Mouse (Mus musculus) lung, postnatal 14 days (tissue): Measurements from ENCODE around the gene 4930544D05Rik.

ENCODE experiments used
- DNase-seq: peaks from one replicate; pipeline ENCODE4 v3.0.0; 2021

4930544D05Rik gene

DNA sequence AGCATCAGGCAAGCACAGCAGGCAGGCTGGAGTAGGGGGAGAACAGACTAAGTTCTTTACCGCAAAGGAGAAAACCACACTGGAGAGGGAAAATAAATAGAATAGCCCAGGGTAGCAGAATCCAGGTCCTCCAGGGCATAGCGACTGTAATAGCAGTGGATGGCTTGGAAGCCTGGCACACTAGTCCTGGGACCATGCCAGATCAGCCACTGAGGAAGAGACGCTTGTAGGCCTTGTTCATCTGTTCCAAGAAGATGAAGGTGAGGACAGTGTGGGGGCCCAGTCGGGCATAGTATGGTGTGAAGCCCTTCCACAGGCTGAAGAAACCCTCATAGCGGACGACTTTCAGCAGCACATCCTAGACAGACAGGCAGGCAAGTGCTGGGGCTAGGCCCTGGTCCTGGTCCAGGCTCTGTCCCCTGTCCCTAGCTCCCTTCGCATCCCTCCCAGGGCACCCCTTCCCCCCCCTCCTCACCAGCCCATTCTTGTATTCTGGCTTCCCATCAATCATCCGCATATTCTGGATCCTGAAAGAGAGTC, 29.0 kb downstream of the 4930544D05Rik start:
- DNase-seq: no peak

DNA sequence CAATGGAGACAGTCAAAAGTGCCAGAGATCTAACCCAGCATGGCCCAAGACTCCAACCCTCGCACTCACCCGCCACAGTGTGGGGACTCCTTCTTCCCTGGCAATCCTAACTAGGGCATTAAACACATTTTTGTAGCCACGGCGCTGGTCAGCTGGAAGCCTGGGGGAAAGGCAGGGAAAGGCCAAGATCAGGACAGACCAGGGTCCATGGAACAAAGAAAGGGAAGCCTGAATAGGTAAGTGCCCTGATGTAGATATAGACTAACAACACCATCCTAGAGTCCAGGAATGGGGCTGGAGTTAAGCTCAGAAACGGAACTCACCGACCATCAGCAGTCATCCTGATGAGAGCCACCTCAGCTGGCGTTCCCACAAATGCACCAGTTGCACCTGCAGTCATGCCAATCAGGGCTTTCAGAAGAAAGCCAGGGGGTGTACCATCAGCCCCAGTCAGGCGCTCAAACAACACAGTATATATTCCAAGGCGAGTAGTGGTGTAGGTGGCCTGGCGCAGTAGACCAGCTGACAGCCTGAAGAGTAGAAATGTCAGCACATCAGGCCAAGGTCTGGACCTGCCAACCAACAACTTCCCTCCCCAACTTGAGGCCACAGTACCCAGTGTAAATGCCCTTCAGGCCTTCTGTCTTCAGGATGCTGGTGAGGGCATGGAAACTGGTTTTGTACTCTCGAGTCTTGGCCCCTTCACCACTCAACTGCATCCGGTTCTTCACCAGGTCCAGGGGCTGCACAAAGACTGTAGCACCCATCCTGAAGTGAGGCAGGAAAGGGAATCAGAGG, 30.0 kb downstream of the 4930544D05Rik start:
- no peak for DNase-seq

- no peak for DNase-seq
Observed at GRCm38 (mm10) chr11:70646259-70646555, 30.6 kb downstream of the 4930544D05Rik start.

DNA sequence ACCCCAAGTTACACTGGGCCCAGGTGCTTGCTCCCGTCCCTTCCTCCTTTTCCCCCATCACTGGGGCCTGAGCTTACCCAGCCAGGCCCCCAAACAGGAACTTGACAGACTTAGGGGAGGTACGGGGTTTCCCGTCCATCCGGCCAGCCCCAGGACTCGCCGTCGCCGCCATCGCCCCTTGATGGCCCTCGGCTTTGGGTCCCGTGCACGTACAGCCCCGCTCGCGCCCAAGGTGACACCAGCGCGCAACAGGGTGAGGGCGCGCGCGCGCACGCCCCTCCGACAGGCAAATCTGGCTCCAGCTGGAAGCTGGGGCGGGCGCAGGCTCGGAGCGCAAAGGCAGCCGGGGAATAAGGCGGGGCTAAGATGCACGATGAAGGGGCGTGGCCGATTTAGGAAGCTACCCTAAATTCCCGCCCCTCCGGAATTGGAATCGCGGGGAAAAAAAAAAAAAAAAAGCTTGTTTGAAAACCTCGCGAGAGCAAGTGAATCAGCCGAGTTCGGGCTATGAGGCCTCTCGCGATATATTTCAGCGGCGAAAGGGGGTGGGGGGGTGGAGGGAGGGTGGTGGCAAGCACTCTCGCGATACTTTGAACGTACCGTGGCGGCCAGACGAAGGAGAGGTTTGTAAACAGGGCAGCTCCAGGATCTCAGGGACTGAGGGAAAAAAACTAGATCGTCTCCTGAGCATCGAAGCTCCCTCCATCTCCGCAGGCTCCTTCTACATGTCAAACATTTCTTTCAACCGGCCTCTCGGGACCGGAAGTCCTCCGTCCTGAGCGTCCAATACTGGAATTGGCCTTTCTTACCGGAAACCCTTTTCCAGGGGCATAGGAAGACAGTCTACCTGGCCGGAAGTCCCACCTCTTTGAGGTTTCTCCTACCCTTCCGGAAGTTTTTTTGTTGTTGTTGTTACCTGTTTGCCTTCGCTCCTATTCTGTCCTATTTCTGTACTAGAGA, 31.3 kb downstream of the 4930544D05Rik start, which contains the start of the genes Rnf167 and Slc25a11:
Gene Rnf167 (plus strand): TSS at position 545 of the 960 bp plus-strand sequence.
Gene Slc25a11 (minus strand): TSS at position 789 of the 960 bp plus-strand sequence.
- DNase-seq: peak; percentile 97

DNA sequence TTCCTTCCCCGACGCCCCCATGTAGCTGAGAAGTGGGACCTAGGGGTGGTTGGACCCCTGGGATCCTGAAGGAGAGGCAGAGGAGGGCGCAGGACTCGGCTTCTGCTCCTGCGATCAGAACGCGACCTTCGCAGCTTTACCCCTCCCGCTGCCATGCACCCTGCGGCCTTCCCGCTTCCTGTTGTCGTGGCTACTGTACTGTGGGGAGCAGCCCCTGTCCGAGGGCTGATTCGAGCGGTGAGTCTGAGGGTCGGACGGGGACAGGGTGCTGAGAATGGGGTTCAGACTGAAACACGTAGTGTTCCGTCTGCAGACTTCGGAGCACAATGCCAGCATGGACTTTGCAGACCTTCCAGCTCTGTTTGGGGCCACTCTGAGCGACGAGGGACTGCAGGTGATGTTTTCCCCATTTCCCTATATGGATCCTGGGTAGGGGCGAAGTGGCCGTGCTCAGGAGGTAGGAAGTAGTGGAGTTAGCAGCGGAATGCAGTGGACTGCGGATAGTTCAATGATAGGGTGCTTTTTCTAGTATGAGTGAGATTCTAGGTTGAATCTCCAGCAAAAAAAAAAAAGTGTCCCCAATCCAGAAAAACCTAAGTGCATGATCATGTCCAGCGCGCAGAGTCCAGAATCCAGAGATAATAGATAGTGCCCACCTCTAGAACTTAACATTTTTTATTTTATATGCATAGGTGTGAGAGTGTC, 32.2 kb downstream of the 4930544D05Rik start:
- DNase-seq: no peak

- DNase-seq: no peak
Observed at GRCm38 (mm10) chr11:70648512-70648911, 32.9 kb downstream of the 4930544D05Rik start.

DNA sequence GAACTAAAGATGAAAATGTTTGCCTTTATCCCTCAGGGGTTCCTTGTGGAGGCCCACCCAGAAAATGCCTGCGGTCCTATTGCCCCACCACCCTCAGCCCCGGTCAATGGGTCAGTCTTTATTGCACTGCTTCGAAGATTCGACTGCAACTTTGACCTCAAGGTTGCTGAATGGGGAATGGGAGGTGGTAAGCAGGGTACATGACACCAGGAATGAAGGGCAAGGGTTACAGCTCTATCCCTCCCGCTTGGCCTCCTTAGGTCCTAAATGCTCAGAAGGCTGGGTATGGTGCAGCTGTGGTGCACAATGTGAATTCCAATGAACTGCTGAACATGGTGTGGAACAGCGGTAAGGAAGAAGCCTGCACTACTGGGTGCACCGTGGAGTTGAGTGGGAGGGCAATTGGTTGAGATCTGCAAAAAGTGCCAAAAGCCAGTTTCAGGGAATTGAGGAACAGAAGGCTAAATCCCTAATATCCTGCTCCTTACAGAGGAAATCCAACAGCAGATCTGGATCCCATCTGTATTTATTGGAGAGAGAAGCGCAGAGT, 33.6 kb downstream of the 4930544D05Rik start:
- no peak for DNase-seq

DNA sequence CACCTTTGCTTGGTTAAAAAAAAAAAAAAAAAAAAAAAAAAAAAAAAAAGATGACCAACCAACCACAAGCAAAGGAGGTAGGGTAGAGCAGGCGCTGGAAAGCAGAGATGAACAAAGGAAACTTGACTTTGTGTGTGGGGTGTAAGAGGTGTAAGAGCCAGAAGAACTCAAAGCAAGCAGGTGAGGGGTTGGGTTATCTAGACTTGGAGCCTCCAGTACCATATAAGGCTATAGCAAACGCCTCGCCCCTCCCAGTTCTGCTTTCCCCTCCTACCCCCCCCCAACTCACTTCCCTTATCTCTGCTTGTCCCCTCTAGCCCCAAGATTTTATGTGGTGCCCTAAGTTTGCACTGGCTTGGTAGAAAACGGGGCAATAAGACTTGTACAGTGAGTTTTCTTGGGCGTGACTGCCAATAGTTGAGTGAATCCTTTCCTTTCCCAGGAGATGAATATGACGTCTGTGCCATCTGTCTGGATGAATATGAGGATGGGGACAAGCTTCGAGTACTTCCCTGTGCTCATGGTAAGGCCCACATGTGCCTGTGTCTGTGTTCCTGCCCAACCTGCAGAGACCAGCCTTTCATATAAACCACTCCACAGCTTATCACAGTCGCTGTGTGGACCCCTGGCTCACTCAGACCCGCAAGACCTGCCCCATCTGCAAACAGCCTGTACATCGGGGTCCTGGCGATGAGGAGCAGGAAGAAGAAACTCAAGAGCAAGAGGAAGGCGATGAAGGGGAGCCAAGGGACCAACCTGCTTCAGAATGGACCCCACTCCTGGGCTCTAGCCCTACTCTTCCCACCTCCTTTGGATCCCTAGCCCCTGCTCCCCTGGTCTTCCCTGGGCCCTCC, 34.9 kb downstream of the 4930544D05Rik start:
- DNase-seq: no peak

- no peak for DNase-seq
Observed at GRCm38 (mm10) chr11:70651391-70651790, 35.7 kb downstream of the 4930544D05Rik start.

GRCm38 (mm10) chr11:70652029-70652883, 36.6 kb downstream of the 4930544D05Rik start:
- no peak for DNase-seq

- no peak for DNase-seq
Observed at GRCm38 (mm10) chr11:70652884-70653344, 37.3 kb downstream of the 4930544D05Rik start.

DNA sequence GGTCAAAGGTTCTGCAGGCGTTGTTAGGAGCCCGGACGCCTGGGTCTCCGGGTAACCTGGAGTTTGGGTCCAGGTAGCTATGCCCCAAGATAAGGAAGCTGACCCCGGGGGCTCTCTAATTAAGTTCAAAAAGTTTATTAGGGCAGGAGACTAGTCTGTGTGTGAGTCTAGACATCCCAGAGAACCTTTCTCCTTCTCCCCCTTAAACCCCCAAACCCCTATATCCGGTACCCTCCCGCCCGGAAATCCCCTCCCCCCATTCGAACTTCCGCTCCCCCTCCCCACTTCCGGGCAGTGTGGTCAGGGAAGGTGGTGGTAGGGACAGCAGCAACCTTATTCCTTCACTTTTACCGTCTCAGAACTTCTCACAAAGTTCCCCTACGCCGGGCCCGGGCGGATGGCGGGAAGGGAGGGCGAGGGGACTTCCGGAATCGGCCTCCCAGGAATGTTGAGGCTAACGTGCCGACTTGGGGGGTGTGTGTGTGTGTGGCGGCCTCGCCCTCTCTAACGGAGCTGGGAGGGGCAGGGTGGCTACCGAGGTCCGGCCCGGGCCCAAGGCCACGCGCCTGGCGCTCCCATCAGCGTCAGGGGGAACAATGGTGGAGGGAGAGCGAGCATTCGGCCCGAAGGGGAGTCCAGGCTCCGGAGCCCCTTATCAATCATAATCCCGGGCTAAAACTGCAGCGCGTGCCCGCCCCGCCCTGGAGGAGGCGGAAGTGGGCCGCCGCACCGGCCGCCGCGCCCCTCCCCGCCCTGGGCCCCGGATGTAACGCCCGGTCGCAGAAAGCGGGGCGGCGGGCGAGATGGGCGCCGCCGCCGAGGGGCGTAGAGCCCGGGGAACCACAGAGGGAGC, 37.9 kb downstream of the 4930544D05Rik start:
- peak; percentile 78 for DNase-seq

DNA sequence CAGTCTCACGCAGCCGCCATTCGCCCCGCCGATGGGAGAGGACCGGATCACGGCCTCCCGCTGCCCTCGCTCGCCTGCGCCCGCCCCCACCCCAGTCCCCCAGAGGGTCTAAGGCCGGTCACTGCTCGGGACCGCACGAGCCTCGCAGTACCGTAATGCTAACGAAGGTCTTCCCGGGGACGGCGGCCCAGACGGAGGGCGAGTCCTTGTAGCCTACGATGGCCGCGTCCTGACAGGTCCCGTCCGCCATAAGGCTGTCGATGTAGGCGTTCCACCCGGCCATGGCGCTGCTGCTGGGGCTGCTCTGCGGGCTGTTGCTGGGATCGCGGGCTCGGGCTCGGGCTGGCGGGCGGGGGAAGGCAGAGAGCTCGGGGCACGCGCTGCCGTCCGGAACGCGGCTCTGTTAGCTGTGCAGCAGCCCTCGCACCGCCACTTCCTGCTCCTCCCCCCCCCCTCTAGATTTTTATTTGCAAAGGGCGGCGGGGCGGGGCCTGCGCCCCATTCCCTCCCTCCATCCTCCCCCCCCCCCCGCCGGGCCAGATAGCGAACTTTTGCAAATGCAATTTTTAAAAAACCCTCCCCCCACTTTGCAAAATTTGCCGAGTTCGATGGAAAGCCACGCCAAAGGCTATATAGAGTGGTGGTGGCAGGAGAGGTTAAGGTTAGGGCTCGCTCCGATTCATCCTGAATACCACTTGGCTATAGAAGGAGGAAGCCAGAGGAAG, 38.7 kb downstream of the 4930544D05Rik start, which contains the start of gene Pfn1:
Gene Pfn1 (minus strand): TSS at position 447 of the 725 bp plus-strand sequence.
- peak; percentile 81 for DNase-seq

- DNase-seq: peak; percentile 85
Observed at GRCm38 (mm10) chr11:70654923-70655570, 39.4 kb downstream of the 4930544D05Rik start.

DNA sequence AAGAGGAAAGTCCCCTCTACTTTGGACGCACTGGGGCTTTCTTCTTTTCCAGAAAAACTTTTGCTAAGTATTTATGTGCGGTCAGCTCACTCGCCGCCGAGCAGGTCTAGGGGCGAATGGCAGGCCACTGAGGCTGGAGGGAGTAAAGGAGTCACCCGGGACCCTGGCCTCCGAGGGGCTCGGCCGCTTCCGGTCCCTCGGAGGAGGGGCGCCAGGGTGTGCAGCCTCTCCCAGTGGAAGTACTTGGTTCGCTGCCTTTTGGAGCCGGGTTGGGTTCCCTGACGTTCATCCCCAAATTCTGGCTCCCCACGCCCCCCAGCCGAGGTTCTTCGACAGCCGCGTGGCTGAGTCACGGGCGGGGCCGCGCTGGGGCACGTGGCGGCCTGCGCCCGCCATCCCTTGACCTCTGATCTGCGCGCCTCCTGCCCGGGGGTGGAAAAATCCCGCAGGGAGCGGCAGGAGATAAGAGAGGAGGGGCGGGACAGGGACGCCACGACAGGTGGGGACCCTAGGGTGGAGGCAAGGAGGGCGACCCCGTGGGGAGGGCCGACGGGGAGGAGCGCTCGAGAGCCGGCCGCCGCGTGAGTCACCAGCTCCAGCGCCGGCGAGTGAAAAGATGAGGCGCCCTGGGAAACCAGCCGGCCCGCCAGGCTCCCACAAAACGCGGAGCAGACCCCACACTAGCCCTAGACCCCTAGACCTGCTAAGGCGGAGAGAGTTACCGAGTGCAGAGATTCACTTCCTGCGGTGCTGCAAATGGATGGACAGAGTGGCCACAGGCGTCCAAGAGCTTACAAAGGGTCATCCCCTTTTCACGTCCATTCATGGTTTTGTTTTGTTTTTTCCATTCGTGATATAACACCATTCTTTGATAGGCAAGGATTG, 40.2 kb downstream of the 4930544D05Rik start:
- peak; percentile 51 for DNase-seq

DNA sequence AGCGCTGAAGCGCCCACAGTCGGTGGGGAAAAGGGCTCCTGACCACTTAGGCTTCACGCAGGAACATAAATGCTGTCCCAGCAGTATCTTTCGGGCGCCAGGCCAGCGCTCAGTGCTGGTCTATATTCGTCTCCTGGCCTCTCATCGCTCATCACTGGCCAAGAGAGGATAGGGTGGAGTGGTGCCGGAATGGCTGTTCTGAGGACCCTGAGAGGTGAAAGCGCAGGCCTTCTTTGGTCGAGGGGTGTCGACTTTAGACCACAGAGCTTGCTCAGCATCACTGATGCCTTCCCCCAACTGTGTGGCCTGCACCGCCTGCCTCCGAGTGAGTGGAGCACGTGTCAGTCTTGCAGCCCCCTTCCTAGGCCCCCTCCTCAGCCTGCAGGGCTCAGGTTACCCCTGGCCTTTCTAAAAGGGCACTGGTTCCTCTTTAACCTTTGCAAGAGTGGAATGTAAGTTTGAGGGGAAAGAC, 40.8 kb downstream of the 4930544D05Rik start:
- DNase-seq: no peak

DNA sequence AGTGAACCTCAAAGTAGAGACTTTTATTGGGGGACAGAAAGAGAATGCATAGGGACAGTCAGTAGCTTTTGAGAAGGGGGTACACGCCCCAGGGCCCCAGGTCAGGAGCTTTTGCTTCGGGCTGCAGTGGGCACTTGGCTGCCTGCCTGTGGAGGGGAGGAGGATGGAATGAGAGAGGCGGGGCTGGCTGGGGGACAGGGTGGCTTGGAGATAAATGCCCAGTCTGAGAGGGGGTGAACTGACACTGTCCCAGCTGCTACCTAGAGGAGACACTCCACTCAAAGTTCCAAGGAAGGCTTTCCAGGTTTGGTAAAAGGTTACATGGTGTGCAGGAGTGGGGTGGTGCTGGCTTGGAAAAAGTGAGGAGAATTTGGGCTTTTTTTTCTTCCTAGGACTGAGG, 41.3 kb downstream of the 4930544D05Rik start, which contains the start of gene Eno3:
Gene Eno3 (plus strand): TSS at position 239 of the 400 bp plus-strand sequence.
- DNase-seq: no peak
